Mouse (Mus musculus): ENCODE results near the gene Snx21.

DNA sequence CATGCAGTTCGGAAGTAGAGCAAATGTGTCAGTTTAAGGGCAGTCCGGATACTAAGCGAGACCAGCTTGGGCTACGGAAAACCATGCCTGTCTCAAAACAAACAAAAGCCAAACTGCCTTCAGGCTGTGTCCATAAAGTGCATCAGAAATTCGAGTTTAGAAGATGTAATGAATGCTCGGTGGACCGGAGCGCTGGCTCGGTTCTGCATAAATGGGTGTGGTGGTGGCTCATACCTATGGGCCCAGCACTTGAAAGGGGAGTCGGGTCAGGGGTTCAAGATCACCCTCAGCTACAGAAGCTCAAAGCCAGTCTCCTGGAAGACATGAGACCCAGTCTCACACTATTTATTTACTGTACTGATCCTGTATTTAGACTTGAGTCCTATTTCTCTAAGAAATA, 2.2 kb downstream of the Snx21 start:
- no peak for TF ChIP-seq GATA1 (IDR thresholded peaks at IDR 0.05; ENCODE audit: low read length)
- TF ChIP-seq TAL1 (IDR thresholded peaks at IDR 0.05; ENCODE audit: low read length): no peak

Data from erythroblast, embryonic 14.5 days (primary cell).